Mouse (Mus musculus) spleen, adult 2 months (tissue): ENCODE measurements at regions not wholly inside any gene's neighbourhood (a gene's known extent, or its start where the extent isn't known, plus 50 kb on each side); places are given as distances from the start of the nearest gene placed in this dataset.

Source experiments
- CTCF ChIP-seq: fragments of 200-500 bp; IDR thresholded peaks from 2 replicates; pipeline ENCODE4 v1.5.1; 2011; ENCODE audit warnings: mild to moderate bottlenecking, inconsistent platforms; ENCODE audit not compliant: insufficient read depth, insufficient read length, insufficient replicate concordance; ENCODE audit errors: extremely low read depth
- POLR2A ChIP-seq: fragments of 200-500 bp; IDR thresholded peaks from 2 replicates; pipeline ENCODE4 v1.6.1; 2011; ENCODE audit warnings: low read depth, low read length, inconsistent platforms

DNA sequence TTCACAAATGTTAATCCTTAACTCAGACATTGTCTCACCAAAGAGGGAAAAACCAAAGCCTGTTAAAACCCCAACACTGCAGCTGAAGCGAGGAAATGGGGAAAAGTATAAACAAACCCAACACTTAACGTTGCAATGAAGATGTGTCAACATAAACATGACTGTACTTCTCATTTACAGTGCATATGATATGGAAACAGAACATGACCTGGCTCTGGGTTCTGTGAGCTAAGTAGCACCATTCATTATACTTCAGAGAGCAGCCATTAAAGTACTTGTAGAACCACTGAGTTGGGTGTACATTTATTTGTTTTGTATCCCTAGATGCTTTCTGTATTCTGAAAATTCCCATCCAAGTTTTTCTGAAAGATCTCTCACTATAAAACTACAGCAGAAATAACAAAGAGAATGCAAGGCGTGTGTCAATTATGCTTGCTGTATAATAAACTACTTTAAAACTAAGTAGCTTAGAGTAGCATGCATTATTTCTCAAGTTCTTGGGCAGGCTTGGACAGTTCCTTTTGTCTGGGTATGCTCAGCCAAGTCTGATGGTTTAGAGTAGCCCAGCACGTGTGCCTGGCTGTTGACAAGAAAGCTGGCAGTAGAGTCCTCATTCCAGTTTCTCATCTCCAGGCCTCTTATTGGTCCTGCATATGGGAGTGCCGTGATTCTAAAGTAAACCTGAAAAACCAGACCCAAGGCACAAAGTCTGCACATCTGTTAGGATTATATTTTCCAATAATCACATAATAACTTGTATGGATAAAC, 198.9 kb downstream of the 4933402N22Rik start:
- TF ChIP-seq CTCF (no peak), POLR2A (no peak)
